ENCODE assay signal across 9 mouse cellular contexts in genomic region chr11:115421328-115421727, GRCm38 (mm10). TPM values are rescaled to one million over a fixed set of nuclear protein-coding genes. Genes with fewer than 3 reads are reported as not detected.
DNase-seq lines count a peak whose midpoint lies in the region; ATAC-seq and TF ChIP-seq lines count a peak whose summit lies in the region.
"Had no signal": no experiment of that assay in that cellular context is flagged by ENCODE, and none has a peak within 500 bp of the region (broad histone marks: within the 10 kb centered on the region; RNA-seq: fewer than 3 reads in every experiment).

No protein-coding gene starts in this region.

- no peaks in the 10 kb centered on the region for H3K27me3 ChIP-seq in heart, embryonic 10.5 days (ENCODE audit: insufficient read depth, poor library complexity, severe bottlenecking)
- H3K27me3 ChIP-seq in heart, adult 2 months (ENCODE audit: control insufficient read depth, insufficient read depth, low read length) = no peaks in the 10 kb centered on the region
- no peaks in the 10 kb centered on the region for H3K27me3 ChIP-seq in thymus, adult 2 months (ENCODE audit: control insufficient read depth, insufficient read depth, low read length)
- H3K27me3 ChIP-seq in liver, embryonic 13.5 days = no peaks in the 10 kb centered on the region

- 70% methylated on average over 1 of the region's 1 CpGs for WGBS in heart, embryonic 10.5 days
- WGBS in heart, adult 2 months = 17% methylated on average over 1 of the region's 1 CpGs
- 71% methylated on average over 1 of the region's 1 CpGs for WGBS in thymus, adult 2 months
- WGBS in liver, embryonic 13.5 days (ENCODE audit: insufficient replicate concordance) = 50% methylated on average over 1 of the region's 1 CpGs

- H3K79me2 ChIP-seq in heart, adult 2 months (replicated peaks; ENCODE audit: control insufficient read depth, insufficient read depth, low read length) = no peaks in the 10 kb centered on the region

- no peak for TF ChIP-seq CTCF in heart, adult 2 months (IDR thresholded peaks at IDR 0.05)
- TF ChIP-seq CTCF in thymus, adult 2 months (IDR thresholded peaks at IDR 0.05; ENCODE audit: borderline replicate concordance, control insufficient read depth, extremely low read depth, insufficient read depth, low read length, poor library complexity) = no peak

- H3K27ac ChIP-seq in heart, embryonic 10.5 days = no peak overlapping the region
- no peak overlapping the region for H3K27ac ChIP-seq in heart, adult 2 months
- peak overlapping the region; percentile 72 for H3K27ac ChIP-seq in thymus, adult 2 months (ENCODE audit: control insufficient read depth, insufficient read depth, low read length)
- no peak overlapping the region for H3K27ac ChIP-seq in liver, embryonic 13.5 days

- no peak for DNase-seq in heart, embryonic 10.5 days (ENCODE audit: low spot score)
- DNase-seq in heart, adult 2 months = no peak
- DNase-seq in thymus, adult 2 months = no peak
- DNase-seq in thymus, postnatal 4 days = no peak
- DNase-seq in liver, embryonic 13.5 days = no peak
- DNase-seq in embryo, embryonic 9.5 days (ENCODE audit: extremely low spot score) = no peak
- DNase-seq in kidney, postnatal 4 days = no peak

- no peak for TF ChIP-seq POLR2A in heart, adult 2 months (IDR thresholded peaks at IDR 0.05; ENCODE audit: insufficient read depth, low read depth, low read length)
- TF ChIP-seq POLR2A in thymus, adult 2 months (IDR thresholded peaks at IDR 0.05; ENCODE audit: control insufficient read depth, extremely low read depth, insufficient read depth, low read length, poor library complexity) = no peak

- H3K9ac ChIP-seq in heart, adult 2 months (ENCODE audit: low read depth, low read length) = no peak overlapping the region
- peak overlapping the region; percentile 97; the same call in 1 of the 2 replicates for H3K9ac ChIP-seq in liver, embryonic 13.5 days

- H3K4me3 ChIP-seq in heart, embryonic 10.5 days = peak overlapping the region; percentile 97
- H3K4me3 ChIP-seq in heart, adult 2 months = no peak overlapping the region; the same call in 1 of the 2 replicates
- H3K4me3 ChIP-seq in thymus, adult 2 months (ENCODE audit: control insufficient read depth, insufficient read depth, low read length) = no peak overlapping the region
- H3K4me3 ChIP-seq in liver, embryonic 13.5 days (replicated peaks) = peak overlapping the region; percentile 94

- no peak for TF ChIP-seq EP300 in heart, adult 2 months (IDR thresholded peaks at IDR 0.05; ENCODE audit: insufficient read depth, low read depth, low read length)

- intact Hi-C loops in heart, adult 2 months (cut with DNase I) = no loop called here

- peaks cover 52% of the 10 kb centered on the region for H3K36me3 ChIP-seq in heart, embryonic 10.5 days
- H3K36me3 ChIP-seq in heart, adult 2 months (ENCODE audit: control insufficient read depth, insufficient read depth, low read length) = peaks cover 12% of the 10 kb centered on the region
- no peaks in the 10 kb centered on the region; the same call in 1 of the 2 replicates for H3K36me3 ChIP-seq in thymus, adult 2 months (ENCODE audit: control insufficient read depth, insufficient read depth, low read length)
- peaks cover 26% of the 10 kb centered on the region for H3K36me3 ChIP-seq in liver, embryonic 13.5 days

- ATAC-seq in liver, embryonic 13.5 days (ENCODE audit: low read depth) = no peak
- ATAC-seq in CD4-positive, CD25-positive, alpha-beta regulatory T cell, adult 4 months = no peak

- no peaks in the 10 kb centered on the region for H3K9me3 ChIP-seq in heart, embryonic 10.5 days
- H3K9me3 ChIP-seq in liver, embryonic 13.5 days (replicated peaks) = no peaks in the 10 kb centered on the region

- H3K4me2 ChIP-seq in liver, embryonic 13.5 days = peak overlapping the region; percentile 98

- H3K4me1 ChIP-seq in heart, embryonic 10.5 days = peaks cover 38% of the 10 kb centered on the region
- H3K4me1 ChIP-seq in heart, adult 2 months (ENCODE audit: control insufficient read depth, insufficient read depth, low read length) = peaks cover 9% of the 10 kb centered on the region
- H3K4me1 ChIP-seq in thymus, adult 2 months (replicated peaks; ENCODE audit: control insufficient read depth, insufficient read depth, low read length) = peaks cover 46% of the 10 kb centered on the region
- H3K4me1 ChIP-seq in liver, embryonic 13.5 days (replicated peaks) = peaks cover 42% of the 10 kb centered on the region

RNA-seq across cellular contexts. Expression of gene Kctd2, which starts 1.4 kb away (rescaled TPM):
- polyA plus RNA-seq in heart, embryonic 10.5 days (2016; fragmentation: Nextera tagmentation; extraction: Ambion mirVana) = 12.3 and 13.3 TPM in 2 replicates
- 10 to 100 TPM; 26.6 to 30.0 TPM for total RNA-seq in heart, adult 2 months (2021)
- 22.9 and 31.9 TPM in 2 replicates for polyA plus RNA-seq in heart, adult 2 months (2012; rRNA removed)
- polyA plus RNA-seq in thymus, adult 2 months (2012; rRNA removed) = 65.5 and 69.1 TPM in 2 replicates
- polyA plus RNA-seq in liver, embryonic 13.5 days (2015; fragmentation: Nextera tagmentation; extraction: Ambion mirVana) = 2.5 and 4.1 TPM in 2 replicates
- 1 to 10 TPM; 8.3 to 9.1 TPM for polyA plus RNA-seq in CD4-positive, CD25-positive, alpha-beta regulatory T cell, adult 4 months (2017; shearing (Covaris generic))

RNA-seq across cellular contexts. Expression of gene Atp5h, which starts 1.6 kb away (rescaled TPM):
- polyA plus RNA-seq in heart, embryonic 10.5 days (2016; fragmentation: Nextera tagmentation; extraction: Ambion mirVana) = 1,131 and 1,417 TPM in 2 replicates
- 1,000 to 10,000 TPM; 1,964 to 2,328 TPM for total RNA-seq in heart, adult 2 months (2021)
- polyA plus RNA-seq in heart, adult 2 months (2012; rRNA removed) = 830 and 1,376 TPM in 2 replicates
- 118 and 155 TPM in 2 replicates for polyA plus RNA-seq in thymus, adult 2 months (2012; rRNA removed)
- 633 and 650 TPM in 2 replicates for polyA plus RNA-seq in liver, embryonic 13.5 days (2015; fragmentation: Nextera tagmentation; extraction: Ambion mirVana)
- polyA plus RNA-seq in CD4-positive, CD25-positive, alpha-beta regulatory T cell, adult 4 months (2017; shearing (Covaris generic)) = 100 to 1,000 TPM; 602 to 622 TPM

RNA-seq across cellular contexts. Expression of gene Mrpl58, which starts 17.8 kb away (rescaled TPM):
- 184 and 202 TPM in 2 replicates for polyA plus RNA-seq in heart, embryonic 10.5 days (2016; fragmentation: Nextera tagmentation; extraction: Ambion mirVana)
- 100 to 1,000 TPM; 144 to 159 TPM for total RNA-seq in heart, adult 2 months (2021)
- polyA plus RNA-seq in heart, adult 2 months (2012; rRNA removed) = 82.7 and 104 TPM in 2 replicates
- 144 and 166 TPM in 2 replicates for polyA plus RNA-seq in thymus, adult 2 months (2012; rRNA removed)
- polyA plus RNA-seq in liver, embryonic 13.5 days (2015; fragmentation: Nextera tagmentation; extraction: Ambion mirVana) = 103 and 104 TPM in 2 replicates
- 100 to 1,000 TPM; 177 to 185 TPM for polyA plus RNA-seq in CD4-positive, CD25-positive, alpha-beta regulatory T cell, adult 4 months (2017; shearing (Covaris generic))

RNA-seq across cellular contexts. Expression of gene Trim80, which starts 19.0 kb away (rescaled TPM):
- 0.19 and 0.23 TPM in 2 replicates for polyA plus RNA-seq in heart, embryonic 10.5 days (2016; fragmentation: Nextera tagmentation; extraction: Ambion mirVana)
- total RNA-seq in heart, adult 2 months (2021) = under 1 TPM in 1 of 2 experiments, not detected in 1; 0.13 TPM
- polyA plus RNA-seq in heart, adult 2 months (2012; rRNA removed) = 0.33 TPM in 1 of 2 replicates, not detected in the other
- polyA plus RNA-seq in thymus, adult 2 months (2012; rRNA removed) = 0.79 and 0.80 TPM in 2 replicates
- 0.16 and 0.27 TPM in 2 replicates for polyA plus RNA-seq in liver, embryonic 13.5 days (2015; fragmentation: Nextera tagmentation; extraction: Ambion mirVana)
- polyA plus RNA-seq in CD4-positive, CD25-positive, alpha-beta regulatory T cell, adult 4 months (2017; shearing (Covaris generic)) = not detected
- total RNA-seq: layer of hippocampus, postnatal 14 days had no signal

RNA-seq across cellular contexts. Expression of gene Cdr2l, which starts 39.6 kb away (rescaled TPM):
- polyA plus RNA-seq in heart, embryonic 10.5 days (2016; fragmentation: Nextera tagmentation; extraction: Ambion mirVana) = 8.2 and 11.3 TPM in 2 replicates
- 1 to 10 TPM; 4.5 TPM for total RNA-seq in heart, adult 2 months (2021)
- polyA plus RNA-seq in heart, adult 2 months (2012; rRNA removed) = 6.2 and 6.7 TPM in 2 replicates
- 14.3 and 15.1 TPM in 2 replicates for polyA plus RNA-seq in thymus, adult 2 months (2012; rRNA removed)
- polyA plus RNA-seq in liver, embryonic 13.5 days (2015; fragmentation: Nextera tagmentation; extraction: Ambion mirVana) = 1.5 and 1.7 TPM in 2 replicates
- polyA plus RNA-seq in CD4-positive, CD25-positive, alpha-beta regulatory T cell, adult 4 months (2017; shearing (Covaris generic)) = not detected

Comparison
In these comparisons a context has a peak if more than half of its experiments do, and no peak if none do; other contexts are left out.
1. H3K4me3 ChIP-seq: peak in heart, embryonic 10.5 days (single experiment) and liver, embryonic 13.5 days (single experiment); none in heart, adult 2 months (single experiment) and thymus, adult 2 months (single experiment).